Mouse (Mus musculus): ENCODE results near the gene Rnf43.
A peak's percentile ranks its signal among the peaks of the same experiment; 100 is the strongest.

Gene Rnf43

DNA sequence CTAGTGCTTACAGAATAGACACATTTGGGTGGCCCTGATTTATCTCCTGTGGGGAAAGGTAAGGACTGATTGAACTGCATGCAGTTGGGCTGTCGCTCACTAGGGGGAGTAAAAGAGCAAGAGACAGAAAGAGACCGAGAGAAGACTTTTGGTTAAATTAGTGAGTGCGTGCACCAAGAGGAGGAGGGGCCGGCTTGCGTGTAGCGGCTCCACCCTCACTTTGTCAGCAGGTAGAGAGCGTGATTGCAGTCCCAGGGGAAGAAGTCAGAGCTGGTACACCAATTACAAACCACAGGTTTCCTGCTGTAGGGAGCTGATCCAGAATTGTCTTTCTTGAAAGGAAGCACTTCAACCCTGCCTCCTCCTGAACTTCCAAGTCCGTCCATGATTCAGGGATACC, at the start of gene Rnf43:
TSS of gene Rnf43 (plus strand) at position 316 of the 400 bp plus-strand sequence.
- peak; percentile 66; the same call in 1 of the 2 replicates for ATAC-seq (ENCODE audit: insufficient number of reproducible peaks, low FRiP score, low TSS enrichment)

DNA sequence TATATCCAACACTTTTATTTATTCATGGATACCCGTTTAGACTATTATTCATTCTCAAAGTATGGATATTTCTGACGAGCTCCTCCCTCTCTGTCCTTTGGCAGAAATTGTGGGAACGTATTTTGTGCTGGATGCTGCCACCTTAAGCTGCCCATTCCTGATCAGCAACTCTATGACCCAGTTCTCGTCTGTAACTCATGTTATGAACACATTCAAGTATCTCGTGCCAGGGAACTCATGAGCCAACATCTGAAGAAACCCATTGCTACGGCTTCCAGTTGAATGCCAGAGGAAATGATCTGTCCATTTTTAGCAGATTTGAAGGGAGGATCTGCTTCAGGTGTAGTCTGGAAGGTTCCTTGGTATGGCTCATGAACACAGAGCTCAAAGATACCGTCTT, 48.5 kb upstream of the Rnf43 start:
- no peak for ATAC-seq (ENCODE audit: insufficient number of reproducible peaks, low FRiP score, low TSS enrichment)

DNA sequence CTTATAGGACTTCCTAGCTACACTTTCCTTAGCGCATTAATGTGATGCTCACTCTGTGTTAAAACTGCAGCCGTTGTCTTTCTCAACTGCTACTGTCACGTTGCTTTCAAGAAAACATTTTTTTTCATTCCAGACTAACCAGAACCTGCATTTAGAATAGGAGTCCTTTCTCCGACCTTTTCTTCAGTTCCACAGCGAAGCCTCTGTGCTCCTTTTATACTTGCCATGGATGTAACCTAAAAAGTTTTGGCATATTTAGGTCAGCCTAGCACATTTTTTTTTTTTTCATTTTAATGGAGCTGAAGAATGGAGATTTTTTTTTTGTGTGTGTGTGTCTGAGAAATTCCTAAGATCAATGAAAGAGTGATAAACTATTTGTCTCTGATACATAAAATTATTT, 47.0 kb upstream of the Rnf43 start:
- ATAC-seq (ENCODE audit: insufficient number of reproducible peaks, low FRiP score, low TSS enrichment), result no peak

DNA sequence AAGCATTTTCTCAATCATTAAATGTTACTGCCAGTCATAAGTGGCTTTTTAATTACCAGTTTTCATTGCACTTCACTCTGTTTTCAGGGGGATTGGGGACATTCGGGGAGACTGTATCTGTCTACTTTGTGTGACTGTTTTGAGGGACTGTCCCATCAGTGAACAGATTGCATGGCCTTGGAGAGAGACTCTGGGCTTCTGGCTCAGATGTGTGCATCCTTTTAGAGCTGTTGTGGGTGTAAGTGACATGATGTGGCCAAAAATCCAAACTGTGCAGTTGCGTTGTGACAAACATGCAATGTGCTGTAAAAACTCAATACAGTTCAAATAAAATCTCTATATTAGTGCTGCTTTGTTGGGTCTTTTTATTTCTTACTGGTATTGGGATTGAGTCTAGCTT, 46.6 kb upstream of the Rnf43 start:
- ATAC-seq (ENCODE audit: insufficient number of reproducible peaks, low FRiP score, low TSS enrichment), result no peak

DNA sequence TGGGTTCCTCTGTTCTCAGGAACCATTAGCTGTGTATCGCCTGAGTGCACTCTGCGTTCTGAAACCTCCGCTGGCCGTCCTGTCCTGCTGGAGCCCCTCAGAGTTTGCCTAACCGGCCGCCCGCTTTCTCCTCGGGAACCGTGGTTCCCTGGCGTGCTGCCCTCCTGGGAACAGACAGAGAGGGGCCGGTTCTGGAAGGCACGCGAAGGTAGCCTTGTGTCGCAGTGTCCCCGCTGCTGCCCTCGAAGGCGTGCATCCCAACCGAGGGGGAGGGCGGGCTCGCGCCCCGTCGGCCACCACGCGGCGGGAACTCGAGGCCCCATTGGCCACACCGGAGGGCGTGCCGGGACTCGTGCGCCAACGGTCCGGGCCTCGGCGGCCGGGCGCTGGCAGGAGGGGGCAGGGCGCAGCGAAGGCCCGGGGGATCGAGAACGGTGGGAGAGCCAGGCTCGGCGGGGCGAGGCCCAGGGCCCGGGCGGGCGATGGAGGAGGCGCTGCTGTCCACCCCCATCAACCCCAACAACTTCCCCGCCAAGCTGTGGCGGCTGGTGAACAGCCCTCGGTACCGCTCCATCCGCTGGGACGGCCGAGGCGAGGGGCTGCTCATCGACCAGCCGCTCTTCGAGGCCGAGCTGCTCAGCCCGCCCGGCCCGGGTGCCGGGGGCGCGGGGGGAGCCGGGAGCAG, 45.6 kb upstream of the Rnf43 start, which contains the start of gene Hsf5:
TSS of gene Hsf5 (plus strand) at position 375 of the 685 bp plus-strand sequence.
- no peak for ATAC-seq (ENCODE audit: insufficient number of reproducible peaks, low FRiP score, low TSS enrichment)

DNA sequence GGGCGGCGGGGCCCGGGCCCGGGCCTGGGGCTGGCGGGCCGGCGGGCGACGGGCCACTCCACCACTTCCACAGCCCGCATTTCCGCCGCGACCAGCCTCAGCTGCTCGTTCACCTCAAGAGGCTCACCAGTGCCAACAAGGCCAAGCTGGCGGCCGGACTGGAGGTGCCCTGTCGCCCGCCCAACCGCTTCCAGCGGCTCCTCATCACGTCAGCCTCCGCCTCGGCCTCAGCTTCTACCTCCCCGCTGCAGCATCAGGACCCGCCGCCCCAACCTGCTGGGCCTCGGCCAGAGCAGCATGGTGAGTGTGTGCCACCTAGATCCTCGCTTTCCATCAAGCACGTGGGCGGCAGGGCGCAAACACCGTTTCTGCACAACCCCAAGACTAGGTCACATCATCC, 44.9 kb upstream of the Rnf43 start:
- ATAC-seq (ENCODE audit: insufficient number of reproducible peaks, low FRiP score, low TSS enrichment), result no peak

DNA sequence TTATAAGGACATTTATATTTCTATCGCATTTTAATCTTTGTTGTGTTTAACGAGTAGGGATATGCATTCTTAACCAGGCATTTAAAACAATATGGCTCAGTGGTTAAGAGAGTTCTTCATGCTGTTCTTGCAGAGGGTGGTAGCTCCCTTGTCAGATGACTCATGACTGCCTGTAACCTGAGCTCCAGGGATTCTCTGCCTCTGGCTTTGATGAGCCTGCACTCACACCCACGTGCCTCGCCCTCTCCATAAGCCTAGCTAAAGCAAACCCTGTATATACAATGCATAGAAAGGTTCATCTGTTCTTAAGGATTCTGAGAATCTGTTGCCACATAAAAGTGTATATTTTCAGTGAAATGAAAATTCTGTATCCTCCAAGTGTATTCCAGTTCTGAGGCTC, 39.4 kb upstream of the Rnf43 start:
- ATAC-seq (ENCODE audit: insufficient number of reproducible peaks, low FRiP score, low TSS enrichment), result no peak

DNA sequence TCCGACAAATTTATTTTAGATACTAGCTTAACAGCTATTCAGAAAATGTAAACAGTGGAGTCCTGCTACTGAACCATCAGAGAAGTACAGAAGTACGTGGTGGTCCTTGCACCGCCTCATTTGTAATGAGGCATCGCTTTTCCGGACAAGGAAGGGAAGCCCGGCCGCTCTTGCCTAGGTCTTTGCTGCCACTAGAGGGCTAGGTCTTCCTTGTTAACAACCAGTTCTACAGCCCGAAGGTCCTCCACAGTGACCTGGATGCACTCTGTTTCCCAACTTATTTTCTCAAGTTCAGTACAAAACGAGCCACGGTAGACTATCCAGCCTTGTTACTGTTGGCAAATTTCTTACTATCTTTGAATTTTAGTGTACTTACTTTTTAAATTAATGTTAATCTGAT, 32.7 kb upstream of the Rnf43 start:
- no peak for ATAC-seq (ENCODE audit: insufficient number of reproducible peaks, low FRiP score, low TSS enrichment)

DNA sequence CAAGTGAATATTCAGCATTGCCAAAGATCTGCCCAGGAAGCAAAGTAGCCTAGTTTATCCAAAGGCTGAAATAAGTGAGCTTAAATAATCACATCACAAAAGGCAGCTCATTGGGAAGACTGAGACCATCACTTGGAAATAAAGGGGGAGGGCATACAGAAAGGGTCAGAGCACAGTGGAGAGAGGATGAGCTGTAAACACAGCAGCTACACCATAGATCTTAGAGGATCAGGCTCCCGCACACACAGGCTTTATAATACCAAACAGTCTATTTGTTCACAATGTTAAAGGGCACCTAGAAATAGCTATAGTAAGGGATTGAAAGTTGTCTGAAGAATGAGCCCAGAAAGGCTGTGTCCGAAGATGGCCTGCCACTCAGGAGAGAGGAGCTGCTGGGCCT, 23.7 kb upstream of the Rnf43 start:
- no peak; the same call in 1 of the 2 replicates for ATAC-seq (ENCODE audit: insufficient number of reproducible peaks, low FRiP score, low TSS enrichment)

DNA sequence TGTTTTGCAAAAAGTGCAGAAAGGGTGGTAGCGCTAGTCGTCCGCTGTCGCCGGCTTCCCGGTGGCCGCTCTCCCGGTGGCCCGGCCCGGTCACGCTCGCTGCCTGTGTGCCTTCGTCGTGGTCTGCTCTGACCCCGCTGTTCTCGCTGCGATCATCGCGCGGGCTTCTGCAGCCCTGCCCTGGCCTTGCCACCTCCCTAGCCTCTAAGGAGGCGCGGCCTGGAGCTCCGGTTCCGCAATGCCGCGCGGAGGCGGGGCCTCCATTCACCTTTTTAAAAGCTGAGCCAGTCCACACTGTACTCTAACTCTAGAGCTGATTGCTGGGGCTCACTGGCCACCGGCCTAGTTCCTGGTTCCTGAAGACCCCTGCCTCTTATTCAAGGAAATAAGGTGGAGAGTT, 23.3 kb upstream of the Rnf43 start:
- ATAC-seq (ENCODE audit: insufficient number of reproducible peaks, low FRiP score, low TSS enrichment), result peak; percentile 82

DNA sequence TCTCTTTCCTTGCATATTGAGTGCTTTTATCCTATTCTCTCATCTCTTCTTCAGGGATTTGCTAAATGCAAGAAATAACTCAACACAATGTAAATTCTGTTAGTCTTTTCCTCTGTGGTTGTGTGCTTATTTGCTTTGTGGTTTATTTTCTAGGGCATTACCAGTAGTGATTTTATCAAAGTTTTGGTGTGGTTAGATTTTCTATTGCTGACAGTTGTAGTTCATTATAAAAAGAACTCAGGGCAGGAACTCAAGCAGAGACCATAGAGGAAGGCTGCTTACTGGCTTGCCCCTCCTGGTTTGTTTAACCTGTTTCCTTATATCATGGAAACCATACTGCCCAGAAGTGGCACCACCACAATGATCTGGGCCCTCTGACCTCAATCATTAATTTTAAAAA, 19.7 kb upstream of the Rnf43 start:
- no peak for ATAC-seq (ENCODE audit: insufficient number of reproducible peaks, low FRiP score, low TSS enrichment)

DNA sequence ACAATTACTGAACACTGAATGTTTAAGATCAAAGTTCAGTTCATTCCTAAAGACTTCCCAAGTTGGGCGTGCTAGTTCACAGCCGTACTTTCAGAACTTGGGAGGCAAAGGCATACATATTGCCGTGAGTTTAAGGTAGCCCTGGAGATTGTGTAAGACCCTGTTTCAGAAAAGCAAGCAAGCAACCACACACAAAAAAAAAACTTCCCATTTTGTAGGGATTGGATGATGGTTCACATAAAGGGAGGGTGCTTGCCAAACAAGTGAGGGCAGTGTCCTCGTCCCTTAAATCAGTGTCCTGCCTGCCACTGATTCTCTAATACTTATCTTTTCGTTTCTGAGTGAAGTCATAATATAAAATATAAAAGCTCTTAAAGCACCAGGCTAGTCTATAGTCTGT, 7.8 kb upstream of the Rnf43 start:
- ATAC-seq (ENCODE audit: insufficient number of reproducible peaks, low FRiP score, low TSS enrichment), result no peak

DNA sequence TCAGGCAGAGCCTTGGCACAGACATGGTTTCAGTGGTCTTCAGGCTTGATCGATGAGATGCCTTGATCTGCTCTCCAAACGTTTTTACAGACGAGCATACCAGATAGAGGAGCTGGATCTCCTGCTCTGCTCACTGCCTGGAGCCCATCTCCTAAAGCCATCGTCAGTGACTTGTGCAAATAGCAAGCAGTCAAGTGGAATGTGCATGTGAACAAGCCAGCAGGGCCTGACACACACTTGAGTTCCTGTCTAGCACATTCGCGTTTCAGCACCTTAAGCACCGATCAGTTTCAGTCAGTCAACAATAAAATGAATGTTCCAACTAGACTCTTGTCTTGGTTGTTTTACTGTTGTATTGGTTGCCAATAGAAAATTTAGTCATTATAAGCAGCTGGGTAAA, 3.3 kb upstream of the Rnf43 start:
- ATAC-seq (ENCODE audit: insufficient number of reproducible peaks, low FRiP score, low TSS enrichment), result no peak

DNA sequence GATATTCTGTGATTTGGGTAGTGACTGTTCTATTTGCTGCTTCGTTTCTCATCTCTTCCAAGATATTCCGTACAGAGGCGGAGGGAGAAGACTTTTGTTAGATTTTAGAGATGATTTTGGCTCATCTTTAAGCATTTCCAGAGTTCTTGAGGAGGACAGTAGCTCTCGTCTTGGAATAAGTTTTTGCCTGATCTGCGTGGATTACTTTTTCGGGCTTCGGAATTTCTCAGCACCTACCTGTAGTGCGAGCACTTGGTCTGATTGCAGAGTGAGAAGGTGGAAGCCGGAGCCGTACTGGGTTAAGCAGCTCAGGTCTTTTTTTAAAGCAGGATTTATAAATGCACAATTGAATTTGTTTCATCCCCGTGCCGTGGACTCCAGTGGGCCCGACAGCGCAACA, 300 bp downstream of the Rnf43 start:
- ATAC-seq (ENCODE audit: insufficient number of reproducible peaks, low FRiP score, low TSS enrichment), result no peak

DNA sequence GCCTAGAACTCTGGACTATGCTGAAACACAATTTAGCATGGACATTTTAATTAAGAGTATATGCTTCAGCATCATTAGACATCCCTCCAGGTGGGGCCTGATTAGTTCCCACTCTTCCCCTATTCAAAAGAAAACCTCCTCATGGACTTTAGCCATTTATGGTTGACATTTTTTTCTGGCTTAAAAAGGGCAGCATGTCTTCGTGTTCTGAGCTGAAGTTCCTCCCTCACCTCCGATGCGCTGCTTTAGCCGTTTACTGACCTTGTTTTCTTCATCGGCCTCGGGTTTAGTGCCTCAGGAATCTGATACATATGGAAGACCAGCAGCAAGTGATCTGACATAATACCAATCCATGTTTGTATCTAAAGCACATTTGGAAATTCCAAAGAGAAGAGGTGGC, 1.4 kb downstream of the Rnf43 start:
- ATAC-seq (ENCODE audit: insufficient number of reproducible peaks, low FRiP score, low TSS enrichment), result no peak

DNA sequence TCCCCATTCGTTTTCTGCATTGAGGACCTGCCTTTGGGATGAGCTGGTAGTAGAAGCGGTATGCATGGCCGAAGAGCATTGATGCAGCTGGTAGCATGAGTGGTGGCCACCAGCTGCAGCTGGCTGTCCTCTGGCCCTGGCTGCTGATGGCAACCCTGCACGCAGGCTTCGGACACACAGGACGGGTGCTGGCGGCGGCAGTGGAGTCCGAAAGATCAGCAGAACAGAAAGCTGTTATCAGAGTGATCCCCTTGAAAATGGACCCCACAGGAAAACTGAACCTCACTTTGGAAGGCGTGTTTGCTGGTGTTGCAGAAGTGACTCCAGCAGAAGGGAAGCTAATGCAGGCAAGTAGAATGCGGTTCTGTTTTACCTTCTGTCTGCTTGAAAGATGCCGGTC, 2.0 kb downstream of the Rnf43 start:
- no peak for ATAC-seq (ENCODE audit: insufficient number of reproducible peaks, low FRiP score, low TSS enrichment)

DNA sequence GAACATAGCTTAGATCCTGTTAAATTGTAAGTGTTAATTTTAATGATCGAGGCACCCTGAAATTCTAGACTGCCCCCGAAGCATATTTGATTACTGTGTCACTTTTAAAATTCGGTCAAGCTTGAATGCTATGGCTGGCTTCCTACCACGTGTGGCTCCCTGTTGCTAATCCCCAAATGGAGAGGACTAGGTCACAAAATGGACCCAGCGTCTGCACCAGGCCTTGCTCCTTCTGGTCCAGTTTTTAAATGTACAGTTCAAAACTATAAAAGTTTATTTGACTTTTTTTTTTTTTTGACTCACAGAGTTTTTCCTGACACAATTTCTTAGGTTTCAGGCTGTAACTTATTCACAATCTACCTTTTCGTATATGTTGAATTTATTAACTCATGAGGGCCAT, 2.7 kb downstream of the Rnf43 start:
- ATAC-seq (ENCODE audit: insufficient number of reproducible peaks, low FRiP score, low TSS enrichment), result no peak

DNA sequence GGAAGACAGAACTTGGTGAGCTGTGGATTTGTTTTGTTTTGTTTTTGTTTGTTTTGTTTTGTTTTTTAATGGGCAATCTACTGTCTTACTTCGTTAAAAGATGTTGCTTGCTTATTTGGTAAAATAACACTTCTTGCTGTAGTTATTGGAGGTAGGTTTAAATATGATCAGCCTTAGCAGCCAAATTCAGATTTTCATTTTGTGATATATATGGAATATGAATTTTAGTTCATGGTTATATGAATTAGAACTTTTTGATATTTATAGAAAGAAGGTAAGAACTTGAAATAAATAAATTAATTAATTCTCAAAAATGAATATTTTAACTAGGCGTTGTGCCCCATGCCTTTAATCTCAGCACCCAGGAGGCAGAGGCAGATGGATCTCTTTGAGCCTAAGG, 3.1 kb downstream of the Rnf43 start:
- ATAC-seq (ENCODE audit: insufficient number of reproducible peaks, low FRiP score, low TSS enrichment), result no peak

DNA sequence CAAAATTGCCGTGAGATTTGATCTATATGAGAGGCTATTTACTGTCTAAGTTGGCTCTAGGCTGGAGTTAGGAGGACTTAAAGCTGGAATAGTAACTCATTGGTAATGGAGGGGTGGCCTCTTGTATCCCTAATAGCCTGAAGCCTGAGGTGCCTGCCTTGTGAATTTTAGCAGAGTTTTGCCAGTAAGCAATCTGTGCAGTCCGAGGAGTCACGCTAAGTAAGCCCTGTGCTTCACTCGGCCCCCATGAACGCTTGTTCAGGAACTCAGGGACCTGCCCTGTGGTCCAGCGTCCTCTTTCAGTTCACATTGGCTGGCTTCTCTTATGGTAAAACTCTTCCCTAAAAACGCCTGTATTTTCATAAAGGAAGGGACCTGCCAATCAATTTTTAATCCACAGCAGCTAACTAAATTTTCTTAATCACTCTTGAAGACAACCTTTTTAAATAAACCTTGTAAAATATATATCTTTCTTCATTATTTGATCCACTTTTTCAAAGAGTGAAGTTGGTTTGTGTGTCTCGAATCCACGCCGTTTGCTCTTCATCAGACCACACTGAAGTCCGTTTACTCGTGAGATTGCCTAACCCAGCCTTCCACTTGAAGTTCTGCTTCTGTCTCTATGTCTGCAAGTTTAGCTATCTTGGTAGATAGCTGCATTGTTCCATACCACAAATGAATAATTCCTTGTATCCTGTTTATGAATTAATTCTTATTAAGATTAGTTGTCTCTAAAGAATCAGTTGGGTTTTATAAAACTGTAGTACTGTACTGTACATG, 3.9 kb downstream of the Rnf43 start:
- ATAC-seq (ENCODE audit: insufficient number of reproducible peaks, low FRiP score, low TSS enrichment), result no peak

DNA sequence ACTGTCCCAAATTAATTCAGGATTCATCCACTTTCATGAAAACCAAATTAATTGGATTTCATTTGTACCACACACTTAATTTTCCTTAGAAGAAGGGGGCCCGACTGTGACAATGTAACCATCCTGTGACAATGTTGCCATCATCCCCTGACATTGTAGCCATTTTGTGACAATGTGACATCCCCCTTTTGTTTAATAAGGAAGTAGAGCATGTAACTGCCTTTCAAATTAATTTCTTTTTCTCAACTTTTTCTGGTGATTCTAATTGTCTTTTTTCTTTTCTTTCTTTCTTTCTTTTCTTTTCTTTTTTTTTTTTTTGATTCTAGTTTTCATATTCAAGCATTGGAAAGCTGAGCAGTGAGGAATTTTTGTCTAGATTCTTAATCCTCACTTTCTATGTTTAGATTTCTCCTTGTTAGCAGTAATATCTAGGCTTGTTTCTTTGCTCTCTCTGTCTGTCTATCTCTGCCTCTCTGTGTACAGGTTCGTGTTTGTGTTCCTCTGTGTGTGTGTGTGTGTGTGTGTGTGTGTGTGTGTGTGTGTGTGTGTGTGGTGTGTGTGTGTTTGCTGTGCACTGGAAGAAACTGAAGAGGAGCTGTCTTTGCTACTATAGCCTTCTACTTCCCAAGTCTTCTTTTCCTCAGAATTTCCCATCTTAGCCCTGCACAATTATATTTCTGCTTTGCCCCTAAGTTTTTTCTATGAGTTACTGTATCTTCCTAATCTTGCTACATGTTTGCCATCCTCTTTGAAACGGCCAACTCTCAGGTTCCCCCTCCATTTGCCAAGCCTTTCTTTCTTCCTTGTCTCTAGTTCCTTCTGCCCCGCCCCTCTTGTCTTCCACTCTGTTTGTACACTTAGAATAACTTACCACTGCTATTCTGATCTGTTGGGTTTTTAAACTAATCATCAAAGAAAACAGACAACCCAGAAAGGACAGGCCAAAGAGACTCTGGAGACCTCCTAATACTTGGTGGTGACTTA, 4.9 kb downstream of the Rnf43 start:
- ATAC-seq (ENCODE audit: insufficient number of reproducible peaks, low FRiP score, low TSS enrichment), result no peak

DNA sequence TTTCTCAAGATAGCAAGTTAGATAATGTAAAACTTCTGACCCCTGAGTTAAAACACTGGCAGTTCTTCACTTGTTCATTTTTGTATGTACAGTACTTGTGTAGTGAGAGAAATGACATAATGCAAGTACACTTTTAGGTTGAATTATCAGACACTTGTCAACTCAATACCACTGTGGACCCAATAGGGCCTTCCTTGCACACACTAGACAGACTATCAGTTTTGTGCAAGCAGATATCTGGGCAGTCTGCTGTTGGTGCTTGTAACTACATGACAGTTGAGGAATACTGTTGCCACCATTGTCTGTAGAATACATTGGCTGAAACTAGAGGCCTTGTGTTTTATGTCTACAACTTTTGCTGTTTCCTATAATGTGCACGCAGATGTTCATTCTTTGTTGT, 10.8 kb downstream of the Rnf43 start:
- no peak for ATAC-seq (ENCODE audit: insufficient number of reproducible peaks, low FRiP score, low TSS enrichment)

All from cerebellum, adult (tissue).